Mouse (Mus musculus) brain, embryonic 14.5 days (tissue): Measurements from ENCODE around the gene Noxred1.

Source experiments
- CTCF ChIP-seq: fragments of 200-500 bp; IDR thresholded peaks from 2 replicates; pipeline ENCODE4 v1.5.1; 2012; ENCODE audit warnings: inconsistent platforms, mild to moderate bottlenecking, moderate library complexity, borderline replicate concordance; ENCODE audit not compliant: insufficient read depth, insufficient read length; ENCODE audit errors: extremely low read depth
- POLR2A ChIP-seq: fragments of 200-500 bp; IDR thresholded peaks from 2 replicates; pipeline ENCODE4 v1.6.1; 2012; ENCODE audit warnings: mild to moderate bottlenecking, inconsistent platforms, borderline replicate concordance; ENCODE audit not compliant: poor library complexity, insufficient read depth, insufficient read length, severe bottlenecking; ENCODE audit errors: extremely low read depth

GRCm38 (mm10) chr12:87284268-87284667, 45.7 kb upstream of the Noxred1 start:
- TF ChIP-seq POLR2A (no peak), CTCF (no peak)
